Mouse (Mus musculus) liver, postnatal 0 days (tissue): ENCODE measurements at regions not wholly inside any gene's neighbourhood (a gene's known extent, or its start where the extent isn't known, plus 50 kb on each side); places are given as distances from the start of the nearest gene placed in this dataset.

ENCODE experiments used
- CTCF ChIP-seq: sonication (generic); IDR thresholded peaks from 2 replicates; pipeline ENCODE4 v1.5.1; 2016; ENCODE audit warnings: antibody characterized with exemption, low read depth
- EP300 ChIP-seq: IDR thresholded peaks from 2 replicates; pipeline ENCODE4 v1.6.1; 2016; ENCODE audit warnings: antibody characterized with exemption, low read depth, mild to moderate bottlenecking

GRCm38 (mm10) chr16:90571107-90571506 is 156.1 kb downstream of the Mis18a start:
- TF ChIP-seq CTCF (no peak), EP300 (no peak)
